In the genomic region with DNA sequence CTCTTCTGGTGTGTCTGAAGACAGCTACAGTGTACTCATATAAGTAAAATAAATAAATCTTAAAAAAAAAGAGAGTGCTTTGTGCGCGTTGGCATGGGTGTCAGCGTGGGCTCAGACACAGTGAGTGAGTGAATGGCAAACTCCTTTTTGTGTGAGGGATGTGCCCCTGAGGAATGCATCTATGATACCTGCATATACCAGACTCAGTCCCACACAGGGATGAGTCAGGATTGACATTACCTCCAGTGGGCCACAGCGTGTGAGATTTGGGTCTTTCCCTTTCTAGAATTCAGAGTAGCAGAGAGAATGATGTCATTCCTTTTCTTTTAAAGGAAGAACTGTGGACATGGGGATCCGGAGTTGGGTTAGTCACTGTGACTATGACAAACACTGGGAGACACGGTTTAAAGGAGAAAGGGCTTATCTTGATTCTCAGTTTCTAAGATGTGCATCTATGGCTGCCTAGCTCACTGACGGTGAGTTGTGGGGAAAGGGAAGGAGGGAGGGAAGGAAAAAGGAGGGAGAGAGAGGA, we compare ENCODE assay signal across 25 mouse cellular contexts.
DNase-seq lines count a peak whose midpoint lies in the region; ATAC-seq and TF ChIP-seq lines count a peak whose summit lies in the region.
"Had no signal": no experiment of that assay in that cellular context is flagged by ENCODE, and none has a peak within 500 bp of the region (broad histone marks: within the 10 kb centered on the region; RNA-seq: fewer than 3 reads in every experiment).

No protein-coding gene starts in this region.

- no peak overlapping the region for H3K27ac ChIP-seq in left cerebral cortex, adult 2 months
- H3K27ac ChIP-seq: embryonic facial prominence, embryonic 13.5 days; embryonic facial prominence, embryonic 15.5 days; forebrain, embryonic 10.5 days; forebrain, embryonic 12.5 days had no signal

- POLR2A ChIA-PET in Patski (lab: Charles Lee): no interaction called here

- no peak overlapping the region for H3K4me3 ChIP-seq in left cerebral cortex, adult 2 months
- H3K4me3 ChIP-seq: embryonic facial prominence, embryonic 13.5 days; embryonic facial prominence, embryonic 15.5 days; erythroblast, embryonic 14.5 days; forebrain, embryonic 10.5 days; forebrain, embryonic 12.5 days had no signal

- intact Hi-C loops in left cerebral cortex, adult 2 months (cut with DNase I): loop anchor here (5.0 kb wide), 1 partner anchor 61 kb away; no protein-coding TSS in a partner anchor

- peak; percentile 21 to 40 for DNase-seq in frontal cortex, adult 2 months (ENCODE audit: extremely low spot score in 1 of 2, low spot score in 1 of 2)
- DNase-seq in frontal cortex, postnatal 25 days (ENCODE audit: low spot score in 2 of 2): no peak
- peak in 1 of 2 experiments; percentile 26 for DNase-seq in left cerebral cortex, adult 2 months (ENCODE audit: extremely low spot score in 1 of 2, low spot score in 2 of 2)
- no peak for DNase-seq in left cerebral cortex, adult 18-20 months (ENCODE audit: low spot score in 2 of 2)
- peak; percentile 56 for DNase-seq in Patski (ENCODE audit: low read depth, low spot score)
- peak; percentile 49 for DNase-seq in brain, adult 2 months (ENCODE audit: low read depth, low spot score)
- DNase-seq in retina, embryonic 14.5 days (ENCODE audit: low spot score): no peak
- DNase-seq: adrenal gland, adult 8-10 months; adrenal gland, postnatal 14 days; adrenal gland, postnatal 36 days; cerebellum, adult 11 months; cerebellum, adult 18-20 months; cerebellum, adult 8-10 months; cerebellum, adult 9-11 months; cerebellum, postnatal 14 days; cerebellum, postnatal 36 days; embryo, embryonic 11 days had no signal

- in situ Hi-C loops in Patski (cut with MboI; ENCODE audit: low pct_unique_long_range_greater_than_20kb): no loop called here

- peak; percentile 3 for TF ChIP-seq CTCF in left cerebral cortex, adult 2 months (IDR thresholded peaks at IDR 0.05)
- TF ChIP-seq CTCF in Patski (IDR thresholded peaks at IDR 0.05): peak; percentile 23

- CTCF ChIA-PET in Patski (lab: Charles Lee): no interaction called here

- ATAC-seq in Patski: peak; percentile 78
- ATAC-seq: activated CD4-positive, CD25-positive, alpha-beta regulatory T cell, adult 4 months; forebrain, embryonic 14.5 days; forebrain, embryonic 16.5 days had no signal

- no peaks in the 10 kb centered on the region for H3K27me3 ChIP-seq in Patski
- H3K27me3 ChIP-seq: embryonic facial prominence, embryonic 13.5 days; embryonic facial prominence, embryonic 15.5 days; forebrain, embryonic 12.5 days had no signal

Comparison
In these comparisons a context has a peak if more than half of its experiments do, and no peak if none do; other contexts are left out.
1. DNase-seq: peak in frontal cortex, adult 2 months (2 of 2), Patski (single experiment) and brain, adult 2 months (single experiment); none in frontal cortex, postnatal 25 days (0 of 2), left cerebral cortex, adult 18-20 months (0 of 2) and retina, embryonic 14.5 days (single experiment).